Comparison of ENCODE assay signal across 20 mouse cellular contexts in genomic region chr19:34984742-34985141, GRCm38 (mm10).
DNase-seq lines count a peak whose midpoint lies in the region; ATAC-seq lines count a peak whose summit lies in the region.
"Had no signal": no experiment of that assay in that cellular context is flagged by ENCODE, and none has a peak within 500 bp of the region (broad histone marks: within the 10 kb centered on the region; RNA-seq: fewer than 3 reads in every experiment).

No protein-coding gene starts in this region.

- peak; percentile 26 for DNase-seq in embryonic facial prominence, embryonic 14.5 days (ENCODE audit: low spot score)
- no peak for DNase-seq in embryonic facial prominence, embryonic 10.5 days (ENCODE audit: low spot score)
- peak; percentile 81 for DNase-seq in left cerebral cortex, postnatal 4 days
- DNase-seq in left cerebral cortex, postnatal 36 days (ENCODE audit: low spot score in 2 of 2) = no peak
- DNase-seq in cerebellum, adult 18-20 months = peak; percentile 46 to 59
- no peak for DNase-seq in layer of hippocampus, adult 11-12 months (ENCODE audit: low spot score)
- DNase-seq in kidney, postnatal 36 days = no peak
- DNase-seq: adrenal gland, postnatal 14 days; heart, adult 11 months; kidney, adult 9 months; liver; lung, adult 18-20 months; thymus, postnatal 14 days had no signal

- no peaks in the 10 kb centered on the region for H3K36me3 ChIP-seq in embryonic facial prominence, embryonic 14.5 days (ENCODE audit: control insufficient read depth, insufficient read depth, low read length)
- H3K36me3 ChIP-seq in embryonic facial prominence, embryonic 10.5 days (replicated peaks) = no peaks in the 10 kb centered on the region
- no peaks in the 10 kb centered on the region for H3K36me3 ChIP-seq in forebrain, embryonic 15.5 days
- H3K36me3 ChIP-seq: midbrain, embryonic 15.5 days; neural tube, embryonic 13.5 days; stomach, embryonic 15.5 days had no signal

- intact Hi-C loops in left cerebral cortex, postnatal 4 days (cut with DNase I) = no loop called here
- intact Hi-C loops in left cerebral cortex, postnatal 36 days (cut with DNase I) = no loop called here

- no peak overlapping the region for H3K9ac ChIP-seq in embryonic facial prominence, embryonic 14.5 days (ENCODE audit: low read depth, low read length)
- no peak overlapping the region for H3K9ac ChIP-seq in forebrain, embryonic 15.5 days (replicated peaks)
- H3K9ac ChIP-seq: midbrain, embryonic 15.5 days; neural tube, embryonic 13.5 days; stomach, embryonic 15.5 days had no signal

- WGBS in embryonic facial prominence, embryonic 14.5 days = 64% methylated on average over 2 of the region's 2 CpGs
- 74% methylated on average over 2 of the region's 2 CpGs for WGBS in embryonic facial prominence, embryonic 10.5 days
- 41% methylated on average over 2 of the region's 2 CpGs for WGBS in forebrain, embryonic 15.5 days

- no peaks in the 10 kb centered on the region for H3K27me3 ChIP-seq in embryonic facial prominence, embryonic 14.5 days (replicated peaks; ENCODE audit: control insufficient read depth, insufficient read depth, low read length)
- H3K27me3 ChIP-seq in embryonic facial prominence, embryonic 10.5 days (replicated peaks; ENCODE audit: low read depth, poor library complexity, severe bottlenecking) = no peaks in the 10 kb centered on the region
- no peaks in the 10 kb centered on the region for H3K27me3 ChIP-seq in forebrain, embryonic 15.5 days
- H3K27me3 ChIP-seq: CH12.LX; midbrain, embryonic 15.5 days; neural tube, embryonic 13.5 days; stomach, embryonic 15.5 days had no signal

- no peak overlapping the region for H3K27ac ChIP-seq in embryonic facial prominence, embryonic 14.5 days (replicated peaks; ENCODE audit: low read depth, low read length)
- no peak overlapping the region for H3K27ac ChIP-seq in embryonic facial prominence, embryonic 10.5 days (replicated peaks)
- H3K27ac ChIP-seq in forebrain, embryonic 15.5 days (replicated peaks) = no peak overlapping the region
- H3K27ac ChIP-seq: macrophage; midbrain, embryonic 15.5 days; neural tube, embryonic 13.5 days; stomach, embryonic 15.5 days had no signal

- H3K9me3 ChIP-seq in embryonic facial prominence, embryonic 14.5 days (ENCODE audit: control insufficient read depth, low read length) = no peaks in the 10 kb centered on the region
- H3K9me3 ChIP-seq in embryonic facial prominence, embryonic 10.5 days = no peaks in the 10 kb centered on the region
- no peaks in the 10 kb centered on the region for H3K9me3 ChIP-seq in forebrain, embryonic 15.5 days
- H3K9me3 ChIP-seq: midbrain, embryonic 15.5 days; neural tube, embryonic 13.5 days; stomach, embryonic 15.5 days had no signal

- H3K4me2 ChIP-seq in embryonic facial prominence, embryonic 14.5 days (ENCODE audit: low read depth, low read length) = no peak overlapping the region
- H3K4me2 ChIP-seq in forebrain, embryonic 15.5 days (replicated peaks) = no peak overlapping the region
- H3K4me2 ChIP-seq: midbrain, embryonic 15.5 days; neural tube, embryonic 13.5 days; stomach, embryonic 15.5 days had no signal

- H3K4me1 ChIP-seq in embryonic facial prominence, embryonic 14.5 days (ENCODE audit: control insufficient read depth, insufficient read depth, low read length) = no peaks in the 10 kb centered on the region
- no peaks in the 10 kb centered on the region for H3K4me1 ChIP-seq in embryonic facial prominence, embryonic 10.5 days
- peaks cover 7% of the 10 kb centered on the region for H3K4me1 ChIP-seq in forebrain, embryonic 15.5 days
- H3K4me1 ChIP-seq: midbrain, embryonic 15.5 days; stomach, embryonic 15.5 days had no signal

- 0 out of 2 replicates have a peak, but pooled peaks have one; percentile 26 for ATAC-seq in embryonic facial prominence, embryonic 14.5 days (ENCODE audit: low read depth)
- ATAC-seq in forebrain, embryonic 15.5 days (replicated peaks) = peak; percentile 48
- ATAC-seq: inflammation-experienced regulatory T-cells, adult 6 months; midbrain, embryonic 15.5 days had no signal

- H3K4me3 ChIP-seq in embryonic facial prominence, embryonic 14.5 days (ENCODE audit: low read depth, low read length) = no peak overlapping the region
- H3K4me3 ChIP-seq in embryonic facial prominence, embryonic 10.5 days = no peak overlapping the region
- no peak overlapping the region for H3K4me3 ChIP-seq in forebrain, embryonic 15.5 days
- H3K4me3 ChIP-seq: midbrain, embryonic 15.5 days; neural tube, embryonic 13.5 days; stomach, embryonic 15.5 days had no signal

Comparison
In these comparisons a context has a peak if more than half of its experiments do, and no peak if none do; other contexts are left out.
1. DNase-seq: peak in embryonic facial prominence, embryonic 14.5 days (single experiment), left cerebral cortex, postnatal 4 days (single experiment) and cerebellum, adult 18-20 months (2 of 2); none in embryonic facial prominence, embryonic 10.5 days (single experiment), left cerebral cortex, postnatal 36 days (0 of 2), layer of hippocampus, adult 11-12 months (single experiment) and kidney, postnatal 36 days (0 of 2).